Mouse (Mus musculus): ENCODE data around the gene Mul1. TPM values are rescaled to one million over a fixed set of nuclear protein-coding genes. Genes with fewer than 3 reads are reported as not detected.

Gene Mul1
- polyA plus RNA-seq, 1 experiment from 2014 or later: 18.3 TPM

DNA sequence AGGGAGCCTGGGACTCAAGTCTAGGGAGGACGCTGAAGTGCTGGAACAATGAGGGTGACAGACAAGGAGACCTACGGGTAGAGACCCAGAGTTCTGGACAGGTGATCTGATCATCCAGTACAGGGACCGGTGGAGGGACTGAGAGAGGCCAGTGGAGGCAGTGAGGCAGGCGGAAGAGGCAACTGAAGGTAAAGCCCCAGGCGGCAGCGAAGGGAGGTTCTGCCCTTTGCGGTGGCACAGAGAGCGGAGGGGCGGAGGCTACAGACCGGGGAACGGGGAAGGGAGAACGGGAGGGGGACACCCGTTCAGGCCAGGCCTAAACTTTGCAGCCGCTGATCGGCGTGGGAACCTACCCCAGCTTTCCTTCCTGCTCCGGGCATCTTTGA is 21.5 kb downstream of the Mul1 start:
- no peak for ATAC-seq (ENCODE audit: borderline replicate concordance, extremely low read depth, low FRiP score, low TSS enrichment)
- H3K4me2 ChIP-seq: peak overlapping the region; percentile 94
- 0 out of 2 replicates have a peak overlapping the region, but pooled peaks have one; percentile 21 for H3K27ac ChIP-seq
- WGBS: under 1% methylated on average over 17 of the region's 17 CpGs
- peak overlapping the region; percentile 83 for H3K9ac ChIP-seq
- peaks cover 40% of the 10 kb centered on the region for H3K4me1 ChIP-seq
- no peaks in the 10 kb centered on the region for H3K36me3 ChIP-seq
- peaks cover 18% of the 10 kb centered on the region; the same call in 1 of the 2 replicates for H3K27me3 ChIP-seq
- no peaks in the 10 kb centered on the region for H3K9me3 ChIP-seq
- H3K4me3 ChIP-seq: peak overlapping the region; percentile 84

DNA sequence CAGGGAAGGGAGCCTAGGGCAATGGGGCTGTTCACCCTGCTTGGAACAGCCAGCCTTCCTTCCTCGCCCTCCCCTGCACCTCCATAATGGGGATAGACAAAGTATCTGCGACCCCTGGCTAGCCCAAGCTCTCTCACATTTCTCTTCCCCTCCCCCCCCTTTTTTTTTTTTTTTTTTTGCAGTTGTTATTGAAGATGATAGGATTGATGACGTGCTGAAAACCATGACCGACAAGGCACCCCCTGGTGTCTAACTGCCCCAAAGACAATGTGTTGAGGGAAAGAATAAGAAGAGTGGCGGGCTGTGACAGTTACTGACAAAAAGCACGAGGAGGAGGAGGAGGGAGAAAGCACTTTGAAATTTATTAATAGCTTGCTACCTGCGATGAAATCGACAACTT is 22.1 kb downstream of the Mul1 start:
- 11% methylated on average over 7 of the region's 8 CpGs for WGBS
- H3K9me3 ChIP-seq: no peaks in the 10 kb centered on the region
- peak overlapping the region; percentile 94 for H3K4me2 ChIP-seq
- H3K27ac ChIP-seq: no peak overlapping the region
- H3K4me1 ChIP-seq: peaks cover 40% of the 10 kb centered on the region
- H3K4me3 ChIP-seq: peak overlapping the region; percentile 84
- no peaks in the 10 kb centered on the region for H3K36me3 ChIP-seq
- no peak for ATAC-seq (ENCODE audit: borderline replicate concordance, extremely low read depth, low FRiP score, low TSS enrichment)
- peaks cover 18% of the 10 kb centered on the region; the same call in 1 of the 2 replicates for H3K27me3 ChIP-seq
- H3K9ac ChIP-seq: peak overlapping the region; percentile 83

DNA sequence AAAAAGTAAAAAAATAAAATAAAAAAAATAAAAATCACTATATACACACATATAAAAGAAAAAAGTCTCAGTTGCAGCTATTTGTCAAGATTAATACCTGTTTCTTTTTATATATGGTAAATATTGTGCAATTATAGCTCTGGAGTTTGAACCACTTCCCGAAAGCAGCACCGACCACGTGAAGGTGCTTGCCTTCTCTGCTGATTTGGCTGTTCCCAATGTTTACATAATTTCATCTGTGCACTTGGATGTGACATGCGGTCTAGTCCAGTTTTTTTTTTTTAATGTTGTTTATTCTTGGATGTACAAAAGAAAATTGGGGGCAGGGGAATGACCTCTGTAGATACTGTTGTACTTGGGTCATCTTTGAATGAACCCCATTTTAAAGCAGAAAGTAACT is 22.6 kb downstream of the Mul1 start:
- H3K4me1 ChIP-seq: peaks cover 40% of the 10 kb centered on the region
- ATAC-seq (ENCODE audit: borderline replicate concordance, extremely low read depth, low FRiP score, low TSS enrichment): no peak
- WGBS: 24% methylated on average over 4 of the region's 4 CpGs
- no peaks in the 10 kb centered on the region for H3K36me3 ChIP-seq
- H3K4me2 ChIP-seq: no peak overlapping the region
- H3K9me3 ChIP-seq: no peaks in the 10 kb centered on the region
- peaks cover 18% of the 10 kb centered on the region; the same call in 1 of the 2 replicates for H3K27me3 ChIP-seq
- no peak overlapping the region for H3K4me3 ChIP-seq
- H3K27ac ChIP-seq: no peak overlapping the region
- H3K9ac ChIP-seq: no peak overlapping the region

DNA sequence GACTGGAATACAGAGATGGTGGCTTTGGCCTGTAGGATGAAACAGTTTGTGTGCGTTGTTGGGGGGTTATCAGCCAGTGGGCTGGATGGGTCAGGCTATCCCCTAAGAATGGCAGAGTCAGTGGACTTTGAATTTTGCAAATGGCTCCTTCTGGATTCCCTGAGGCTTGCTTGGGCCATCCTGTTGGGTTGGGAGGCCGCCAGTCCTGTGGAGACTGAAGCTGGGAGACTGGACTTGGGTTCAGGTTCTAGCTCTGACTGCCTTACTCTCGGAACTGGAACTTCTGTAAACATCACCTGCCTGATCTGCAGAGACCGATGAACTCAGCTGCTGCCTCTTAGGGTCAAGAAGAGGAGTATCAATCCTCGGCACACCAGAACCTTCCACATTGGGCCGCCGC is 23.7 kb downstream of the Mul1 start:
- no peak overlapping the region for H3K4me3 ChIP-seq
- WGBS: 75% methylated on average over 7 of the region's 7 CpGs
- no peak overlapping the region for H3K9ac ChIP-seq
- H3K4me2 ChIP-seq: no peak overlapping the region
- ATAC-seq (ENCODE audit: borderline replicate concordance, extremely low read depth, low FRiP score, low TSS enrichment): no peak
- H3K4me1 ChIP-seq: peaks cover 47% of the 10 kb centered on the region
- H3K9me3 ChIP-seq: no peaks in the 10 kb centered on the region
- H3K27me3 ChIP-seq: peaks cover 12% of the 10 kb centered on the region; the same call in 1 of the 2 replicates
- H3K27ac ChIP-seq: no peak overlapping the region
- H3K36me3 ChIP-seq: no peaks in the 10 kb centered on the region

DNA sequence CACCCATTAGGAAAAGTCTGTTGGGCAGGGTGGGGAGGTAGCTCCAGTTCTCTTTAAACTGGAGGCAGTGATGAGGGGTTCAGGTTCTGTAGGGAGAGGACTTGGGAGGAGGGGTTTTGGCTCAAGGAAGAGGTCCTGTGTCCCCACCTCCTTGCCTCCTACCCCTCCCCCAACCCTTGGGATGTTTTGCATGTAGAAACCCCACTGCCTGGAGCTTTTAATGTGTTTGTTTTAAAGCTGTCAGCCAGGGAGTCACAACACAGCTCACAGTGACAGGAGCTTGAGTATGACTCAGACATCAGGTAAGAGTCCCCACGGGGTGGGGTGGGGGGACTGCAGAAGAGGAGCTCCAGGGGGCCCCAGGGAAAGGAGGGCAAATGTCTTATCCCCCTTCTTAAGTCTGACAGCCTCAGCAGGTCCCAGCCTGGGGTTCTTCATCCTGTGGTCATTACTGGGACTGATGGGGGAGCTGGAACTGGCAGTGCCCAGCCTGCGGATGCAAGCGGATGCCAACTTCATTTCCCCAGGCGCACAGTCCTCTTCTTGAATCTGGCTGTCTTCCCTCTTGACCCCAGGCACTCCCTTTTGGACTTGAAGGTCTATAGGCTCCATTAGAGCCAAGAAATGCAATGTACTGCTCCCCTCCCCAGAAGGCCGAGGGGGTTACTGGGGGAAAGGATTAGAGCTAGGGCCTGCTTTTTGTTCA is 24.4 kb downstream of the Mul1 start:
- Histone ChIP-seq H3K4me1 (peaks cover 47% of the 10 kb centered on the region), H3K4me3 (no peak overlapping the region), H3K27ac (no peak overlapping the region), H3K9ac (no peak overlapping the region), H3K27me3 (peaks cover 6% of the 10 kb centered on the region; the same call in 1 of the 2 replicates), H3K36me3 (no peaks in the 10 kb centered on the region), H3K4me2 (no peak overlapping the region), H3K9me3 (no peaks in the 10 kb centered on the region)
- no peak for ATAC-seq (ENCODE audit: borderline replicate concordance, extremely low read depth, low FRiP score, low TSS enrichment)
- 60% methylated on average over 5 of the region's 5 CpGs for WGBS

DNA sequence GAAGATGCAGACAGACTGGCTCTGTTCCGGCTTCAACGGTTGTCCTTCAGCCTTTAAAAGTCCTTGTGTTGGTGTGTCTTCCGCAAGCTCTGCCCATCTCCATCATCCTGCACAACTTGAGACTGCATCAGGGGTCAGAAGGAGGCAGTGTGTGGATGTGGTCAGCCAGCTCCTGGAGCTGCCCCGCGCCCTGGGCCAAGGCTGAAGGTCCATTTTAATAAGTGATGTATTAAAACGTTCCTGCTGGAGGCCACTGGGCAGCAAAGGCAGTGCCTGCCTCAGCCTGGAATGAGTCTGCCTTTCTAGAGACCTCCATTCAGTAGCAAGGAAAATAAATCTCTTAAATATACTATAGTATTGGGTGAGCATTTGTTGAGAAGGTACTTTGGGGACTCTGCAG is 25.3 kb downstream of the Mul1 start:
- ATAC-seq (ENCODE audit: borderline replicate concordance, extremely low read depth, low FRiP score, low TSS enrichment): no peak
- no peaks in the 10 kb centered on the region for H3K9me3 ChIP-seq
- no peak overlapping the region for H3K4me2 ChIP-seq
- H3K36me3 ChIP-seq: no peaks in the 10 kb centered on the region
- H3K9ac ChIP-seq: no peak overlapping the region
- WGBS: 64% methylated on average over 6 of the region's 6 CpGs
- no peak overlapping the region for H3K27ac ChIP-seq
- H3K4me3 ChIP-seq: no peak overlapping the region
- H3K4me1 ChIP-seq: peaks cover 55% of the 10 kb centered on the region
- peaks cover 6% of the 10 kb centered on the region; the same call in 1 of the 2 replicates for H3K27me3 ChIP-seq

DNA sequence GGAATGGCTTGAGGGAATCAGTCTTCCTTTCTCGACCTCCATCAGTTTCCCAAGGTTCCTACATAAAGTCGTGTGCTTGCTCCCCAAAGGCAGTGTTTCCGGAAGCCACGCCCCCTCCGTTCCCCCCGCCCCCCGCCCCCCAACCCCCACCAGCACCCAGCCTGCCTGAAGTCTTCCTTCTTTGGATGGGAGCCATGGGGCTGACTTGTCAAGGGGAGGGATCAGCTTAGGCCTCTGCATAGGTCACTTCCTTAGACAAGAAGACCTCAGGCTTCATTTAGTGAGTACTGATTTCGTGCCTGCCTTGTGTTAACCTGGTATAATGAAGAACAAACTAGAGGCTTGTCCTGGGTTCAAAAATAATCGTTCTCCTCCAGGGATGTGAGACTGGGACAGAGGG is 26.4 kb downstream of the Mul1 start:
- Histone ChIP-seq H3K9me3 (no peaks in the 10 kb centered on the region), H3K36me3 (no peaks in the 10 kb centered on the region), H3K4me1 (peaks cover 54% of the 10 kb centered on the region), H3K27me3 (peaks cover 9% of the 10 kb centered on the region; the same call in 1 of the 2 replicates), H3K27ac (no peak overlapping the region), H3K4me3 (no peak overlapping the region), H3K4me2 (no peak overlapping the region), H3K9ac (no peak overlapping the region)
- ATAC-seq (ENCODE audit: borderline replicate concordance, extremely low read depth, low FRiP score, low TSS enrichment): no peak
- 31% methylated on average over 7 of the region's 9 CpGs for WGBS

DNA sequence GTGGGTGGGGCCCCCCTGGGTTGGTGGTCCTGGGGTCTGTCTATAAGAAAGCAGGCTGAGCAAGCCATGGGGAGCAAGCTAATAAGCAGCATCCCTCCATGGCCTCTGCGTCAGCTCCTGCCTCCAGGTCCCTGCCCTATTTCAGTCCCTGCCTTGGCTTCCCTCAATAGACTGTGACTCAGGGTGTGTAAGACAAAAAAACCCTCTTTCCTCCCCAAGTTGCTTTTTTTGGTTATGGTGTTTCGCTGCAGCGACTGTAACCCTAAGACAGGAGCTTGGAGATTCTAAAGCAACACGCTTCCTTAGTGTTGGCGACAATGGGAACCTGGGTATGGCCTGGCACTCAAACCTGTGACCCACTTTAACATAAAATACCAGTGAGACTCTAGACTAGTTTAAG is 27.0 kb downstream of the Mul1 start:
- Histone ChIP-seq H3K4me2 (no peak overlapping the region), H3K4me3 (no peak overlapping the region), H3K9me3 (no peaks in the 10 kb centered on the region), H3K36me3 (no peaks in the 10 kb centered on the region), H3K27me3 (peaks cover 7% of the 10 kb centered on the region; the same call in 1 of the 2 replicates), H3K9ac (no peak overlapping the region), H3K4me1 (peaks cover 48% of the 10 kb centered on the region), H3K27ac (no peak overlapping the region)
- no peak for ATAC-seq (ENCODE audit: borderline replicate concordance, extremely low read depth, low FRiP score, low TSS enrichment)
- 91% methylated on average over 5 of the region's 5 CpGs for WGBS

DNA sequence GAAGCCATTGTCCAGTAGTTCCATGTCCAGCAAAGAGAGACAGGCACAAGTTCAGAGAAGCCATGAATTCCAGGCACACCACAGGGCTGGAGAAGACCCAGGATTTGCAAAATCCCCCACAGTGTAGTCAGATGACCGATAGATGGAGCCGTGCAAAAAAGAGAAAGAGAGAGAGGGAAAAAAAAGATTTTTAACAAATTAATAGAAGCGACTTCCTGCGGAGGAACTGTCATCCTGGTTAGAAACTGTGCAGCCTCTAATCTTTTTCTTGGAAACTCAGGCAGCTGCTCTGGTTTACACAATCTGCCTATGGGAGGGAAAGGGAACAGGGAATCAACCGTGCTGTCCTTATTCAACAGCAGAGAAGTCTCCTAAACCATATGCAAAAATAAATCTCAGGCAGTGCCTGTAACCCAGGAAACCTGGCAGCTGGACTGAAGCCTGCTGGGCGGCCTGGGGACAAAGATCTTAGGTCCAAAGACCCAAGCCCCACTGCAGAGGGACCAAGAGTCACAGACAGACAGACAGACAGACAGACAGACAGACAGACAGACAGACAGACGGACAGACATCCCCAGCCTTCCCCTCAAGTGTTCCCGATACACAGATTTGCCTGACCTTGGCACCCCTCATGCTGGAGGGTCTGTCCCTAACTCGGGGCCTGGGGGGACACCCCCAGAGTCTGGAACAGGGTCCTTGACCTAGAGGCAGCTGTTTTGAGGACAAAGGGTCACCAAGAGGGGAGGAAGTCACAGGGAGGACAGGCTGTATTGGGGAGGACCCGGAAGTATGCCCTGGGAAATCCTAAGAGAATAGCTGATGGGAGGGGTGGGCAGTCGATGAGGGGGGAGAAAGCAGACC is 28.7 kb downstream of the Mul1 start:
- Histone ChIP-seq H3K9ac (no peak overlapping the region), H3K4me1 (peaks cover 44% of the 10 kb centered on the region), H3K36me3 (no peaks in the 10 kb centered on the region), H3K4me3 (no peak overlapping the region), H3K9me3 (no peaks in the 10 kb centered on the region), H3K4me2 (peak overlapping the region; percentile 48), H3K27ac (peak overlapping the region; percentile 86), H3K27me3 (peaks cover 7% of the 10 kb centered on the region; the same call in 1 of the 2 replicates)
- WGBS: 3% methylated on average over 11 of the region's 11 CpGs
- ATAC-seq (ENCODE audit: borderline replicate concordance, extremely low read depth, low FRiP score, low TSS enrichment): peak; percentile 31

DNA sequence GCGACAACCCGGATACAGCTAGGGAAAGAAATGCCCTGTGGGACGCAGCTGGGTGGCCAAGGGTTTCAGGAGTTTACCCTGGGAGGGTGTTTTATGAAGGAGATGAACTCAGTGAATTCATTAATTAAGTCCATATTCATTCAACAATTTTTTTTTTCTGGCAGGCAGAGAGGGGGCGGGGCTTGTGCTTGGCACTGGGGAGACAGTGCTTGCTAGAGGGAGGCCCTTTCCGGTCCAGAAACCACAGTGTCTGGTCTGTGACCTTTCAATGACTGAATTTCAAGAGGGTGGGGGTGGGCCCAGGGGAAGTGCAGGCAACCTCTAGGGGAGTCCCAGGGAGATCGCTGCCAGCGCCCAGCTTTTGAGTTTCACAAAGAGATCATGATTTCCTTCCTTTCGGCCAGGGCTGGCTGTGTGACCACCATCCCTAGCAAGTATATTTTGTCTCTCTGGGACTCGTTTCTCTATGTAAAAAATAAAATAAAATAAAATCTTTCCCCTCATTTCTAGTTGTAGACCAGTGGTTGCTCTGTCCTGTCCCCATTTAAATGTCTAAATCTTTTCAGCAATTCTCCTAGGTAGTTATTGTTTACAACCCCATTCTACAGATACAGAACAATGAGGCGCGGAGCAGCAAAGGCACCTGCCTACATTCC is 29.5 kb downstream of the Mul1 start:
- Histone ChIP-seq H3K4me1 (peaks cover 48% of the 10 kb centered on the region), H3K4me2 (peak overlapping the region; percentile 48), H3K36me3 (no peaks in the 10 kb centered on the region), H3K27ac (peak overlapping the region; percentile 86), H3K9me3 (no peaks in the 10 kb centered on the region), H3K4me3 (no peak overlapping the region), H3K27me3 (peaks cover 7% of the 10 kb centered on the region; the same call in 1 of the 2 replicates), H3K9ac (no peak overlapping the region)
- ATAC-seq (ENCODE audit: borderline replicate concordance, extremely low read depth, low FRiP score, low TSS enrichment): peak; percentile 77
- 4% methylated on average over 11 of the region's 11 CpGs for WGBS

DNA sequence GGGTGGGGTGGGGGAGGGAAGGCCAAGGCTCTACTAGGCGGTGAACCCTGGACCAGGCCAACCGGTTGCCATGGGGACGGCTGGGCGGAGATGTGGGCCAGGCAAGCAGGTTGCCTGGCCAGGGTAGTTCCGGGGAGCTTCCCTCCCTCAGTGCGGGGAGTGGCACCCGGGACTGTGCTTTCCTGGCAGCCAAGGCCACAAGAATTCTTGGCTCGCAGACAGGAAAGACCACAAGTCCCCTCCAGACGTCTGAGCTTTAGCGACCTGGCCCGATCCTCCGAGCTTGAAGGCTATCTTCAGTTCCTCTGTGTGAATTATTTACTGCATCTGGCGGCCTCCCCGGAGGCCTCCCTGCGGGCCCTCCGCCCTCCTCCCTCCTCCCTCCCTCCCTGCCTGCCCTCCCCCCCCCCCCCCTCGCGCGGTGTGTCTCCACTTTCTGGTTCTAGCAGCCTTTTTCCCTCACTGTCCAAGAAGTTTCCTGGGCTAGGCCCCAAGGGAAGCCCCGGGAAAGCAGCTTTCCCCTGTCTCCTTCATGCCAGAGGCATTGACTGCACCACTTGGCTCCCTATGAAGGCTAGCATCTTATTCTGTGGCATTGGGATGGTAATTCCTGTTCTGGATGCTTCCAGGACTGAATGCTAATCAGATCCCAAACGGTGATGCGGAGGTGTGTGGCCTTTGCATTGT is 30.3 kb downstream of the Mul1 start:
- 3% methylated on average over 19 of the region's 22 CpGs for WGBS

More for the DNA sequence above, 30.3 kb downstream of the Mul1 start:
- peak; percentile 77 for ATAC-seq (ENCODE audit: borderline replicate concordance, extremely low read depth, low FRiP score, low TSS enrichment)
- no peak overlapping the region for H3K4me3 ChIP-seq
- H3K9me3 ChIP-seq: no peaks in the 10 kb centered on the region
- H3K27me3 ChIP-seq: peaks cover 7% of the 10 kb centered on the region; the same call in 1 of the 2 replicates
- peaks cover 55% of the 10 kb centered on the region for H3K4me1 ChIP-seq
- peak overlapping the region; percentile 86 for H3K27ac ChIP-seq
- peak overlapping the region; percentile 48 for H3K4me2 ChIP-seq
- H3K36me3 ChIP-seq: no peaks in the 10 kb centered on the region
- H3K9ac ChIP-seq: no peak overlapping the region

Measured in lung, embryonic 15.5 days (tissue).